Mouse (Mus musculus): Measurements from ENCODE around the gene Spocd1. TPM values are rescaled to one million over a fixed set of nuclear protein-coding genes. Genes with fewer than 3 reads are reported as not detected.

The Spocd1 gene
- total RNA-seq, 2 experiments from 2014 or later: not detected

- no peak for DNase-seq
Observed at GRCm38 (mm10) chr4:129974285-129974684, 45.2 kb downstream of the Spocd1 start.

- DNase-seq: no peak
Observed at GRCm38 (mm10) chr4:129977256-129977655, 48.2 kb downstream of the Spocd1 start.

GRCm38 (mm10) chr4:129978227-129978626 is 49.2 kb downstream of the Spocd1 start:
- no peak for DNase-seq

- no peak for DNase-seq
Observed at GRCm38 (mm10) chr4:129978930-129979329, 49.9 kb downstream of the Spocd1 start.

- DNase-seq: no peak
Observed at GRCm38 (mm10) chr4:129981657-129982056, 52.6 kb downstream of the Spocd1 start.

GRCm38 (mm10) chr4:129983046-129983445 is 54.0 kb downstream of the Spocd1 start:
- DNase-seq: no peak

GRCm38 (mm10) chr4:129983764-129984420 is 54.8 kb downstream of the Spocd1 start:
- DNase-seq: peak; percentile 73 to 80

- peak; percentile 18 to 28 for DNase-seq
Observed at GRCm38 (mm10) chr4:129984421-129985061, 55.5 kb downstream of the Spocd1 start, which contains the start of gene Adgrb2. TSS of gene Adgrb2 (plus strand) at chr4:129984870.

GRCm38 (mm10) chr4:129985161-129985670 is 56.2 kb downstream of the Spocd1 start:
- peak in 1 of 2 experiments; percentile 30 for DNase-seq

GRCm38 (mm10) chr4:129985671-129986441 is 56.8 kb downstream of the Spocd1 start:
- peak; percentile 34 to 51 for DNase-seq

GRCm38 (mm10) chr4:129987825-129988504 is 58.9 kb downstream of the Spocd1 start:
- DNase-seq: peak; percentile 45 to 47

- DNase-seq: no peak
Observed at GRCm38 (mm10) chr4:129989925-129990324, 60.9 kb downstream of the Spocd1 start.

- DNase-seq: no peak
Observed at GRCm38 (mm10) chr4:129992720-129993119, 63.7 kb downstream of the Spocd1 start.

- no peak for DNase-seq
Observed at GRCm38 (mm10) chr4:129993213-129993612, 64.2 kb downstream of the Spocd1 start.

GRCm38 (mm10) chr4:129993944-129994695 is 65.1 kb downstream of the Spocd1 start:
- DNase-seq: no peak

GRCm38 (mm10) chr4:129994728-129995127 is 65.7 kb downstream of the Spocd1 start:
- DNase-seq: no peak

- DNase-seq: no peak
Observed at GRCm38 (mm10) chr4:129995255-129995654, 66.2 kb downstream of the Spocd1 start.

GRCm38 (mm10) chr4:129996015-129996414 is 67.0 kb downstream of the Spocd1 start:
- DNase-seq: no peak

GRCm38 (mm10) chr4:129998124-129998523 is 69.1 kb downstream of the Spocd1 start:
- no peak for DNase-seq

- DNase-seq: no peak
Observed at GRCm38 (mm10) chr4:130001710-130002109, 72.7 kb downstream of the Spocd1 start.

GRCm38 (mm10) chr4:130002157-130002556 is 73.1 kb downstream of the Spocd1 start:
- no peak for DNase-seq

All from heart, adult 18-20 months (tissue).